Mouse (Mus musculus) lung, postnatal 36 days (tissue): Measurements from ENCODE around the gene Cope.
A peak's percentile ranks its signal among the peaks of the same experiment; 100 is the strongest.

Source experiments
- DNase-seq: peaks from one replicate; pipeline ENCODE4 v3.0.0; 2022; ENCODE audit warnings: mixed read lengths

The Cope gene

DNA sequence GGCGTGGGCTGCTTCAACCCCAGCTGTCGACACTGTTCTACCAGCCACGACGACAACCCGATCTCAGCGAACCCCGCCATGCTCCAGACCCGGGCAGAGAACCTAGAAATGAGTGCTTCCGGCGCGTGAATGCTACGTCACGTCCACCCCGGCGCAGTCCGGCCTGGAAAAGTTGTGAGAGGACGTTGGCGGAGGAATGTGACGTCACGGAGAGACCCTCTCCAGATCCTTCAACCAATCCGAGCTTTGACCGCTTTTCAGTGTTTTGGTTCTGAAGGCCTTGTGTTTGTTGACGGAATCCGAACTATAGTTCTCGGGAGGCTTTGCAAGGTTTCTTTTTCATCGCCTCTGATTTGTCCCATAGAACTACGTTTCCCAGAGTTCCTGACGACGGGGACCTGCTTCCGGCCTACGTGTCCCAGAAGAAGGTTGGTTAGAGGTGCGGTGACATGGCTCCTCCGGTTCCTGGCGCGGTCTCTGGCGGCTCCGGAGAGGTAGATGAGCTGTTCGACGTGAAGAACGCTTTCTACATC is at the start of gene Cope, which contains the start of gene Ddx49:
Gene Cope (plus strand): TSS at position 161 of the 533 bp plus-strand sequence.
Gene Ddx49 (minus strand): TSS at position 132 of the 533 bp plus-strand sequence.
- DNase-seq: peak; percentile 97

GRCm38 (mm10) chr8:70254628-70255027 is 47.7 kb upstream of the Cope start:
- no peak for DNase-seq

DNA sequence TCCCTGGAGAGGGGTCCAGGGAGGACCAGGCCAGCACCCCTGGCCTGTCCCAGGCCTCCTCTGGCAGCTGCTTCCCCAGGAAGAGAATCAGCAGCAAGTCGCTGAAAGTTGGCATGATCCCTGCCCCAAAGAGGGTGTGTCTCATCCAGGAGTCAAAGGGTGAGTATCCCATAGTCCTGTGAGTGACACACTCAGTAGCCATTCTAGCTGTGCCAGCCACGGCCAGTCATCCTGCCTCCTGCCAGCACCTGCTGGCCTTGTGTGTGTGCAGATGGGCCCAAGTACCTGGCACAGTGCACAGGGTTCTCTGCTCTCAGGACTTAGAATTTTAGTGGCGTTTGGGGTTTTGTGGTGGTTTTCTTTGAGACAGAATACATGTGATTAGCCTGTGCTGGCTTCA is 44.9 kb upstream of the Cope start:
- no peak for DNase-seq

GRCm38 (mm10) chr8:70258600-70258999 is 43.7 kb upstream of the Cope start:
- DNase-seq: peak; percentile 74

DNA sequence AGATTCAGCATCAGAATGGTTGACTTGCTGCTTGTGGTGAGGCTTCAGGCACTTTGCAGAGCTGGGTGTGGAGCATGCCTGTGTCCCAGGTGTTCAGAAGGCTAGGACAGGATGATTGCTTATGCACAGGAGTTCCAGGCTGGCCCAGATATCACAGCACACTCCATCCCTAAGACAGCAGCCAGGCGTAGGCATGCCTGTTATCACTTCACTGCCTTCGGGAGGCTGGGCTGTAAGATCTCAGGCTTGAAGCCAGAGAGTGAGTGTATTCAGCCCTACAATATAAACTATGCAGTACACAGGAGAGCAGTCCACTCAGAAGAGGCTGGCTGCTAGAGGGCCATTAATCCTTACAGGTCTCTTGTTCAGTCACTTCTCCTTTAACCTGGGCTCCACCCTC is 43.3 kb upstream of the Cope start:
- no peak for DNase-seq

- no peak for DNase-seq
Observed at GRCm38 (mm10) chr8:70267674-70268073, 34.6 kb upstream of the Cope start.

GRCm38 (mm10) chr8:70268311-70268710 is 34.0 kb upstream of the Cope start:
- no peak for DNase-seq

GRCm38 (mm10) chr8:70268799-70269565 is 33.3 kb upstream of the Cope start:
- DNase-seq: peak; percentile 60

- DNase-seq: peak; percentile 67
Observed at GRCm38 (mm10) chr8:70272949-70273348, 29.4 kb upstream of the Cope start.

DNA sequence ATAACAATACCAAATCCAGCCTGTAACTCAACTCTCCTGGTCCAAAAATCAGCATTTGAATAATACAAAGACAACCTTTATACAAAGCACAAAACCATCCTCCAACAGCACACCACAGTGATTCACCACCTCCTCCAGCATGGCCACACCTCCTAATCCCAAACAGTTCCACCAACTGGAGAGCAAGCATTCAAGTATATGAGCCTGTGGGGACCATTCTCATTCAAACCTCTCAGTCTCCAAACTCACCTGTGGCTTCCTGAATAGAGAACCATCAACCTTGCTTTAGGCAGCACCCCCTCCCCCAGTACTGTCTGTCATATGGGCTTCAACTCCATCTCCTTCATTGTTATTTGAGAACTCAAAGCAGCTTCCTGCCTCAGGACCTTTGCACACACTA is 28.0 kb upstream of the Cope start:
- DNase-seq: no peak

GRCm38 (mm10) chr8:70276476-70276875 is 25.8 kb upstream of the Cope start:
- peak; percentile 75 for DNase-seq

GRCm38 (mm10) chr8:70278175-70278574 is 24.1 kb upstream of the Cope start:
- no peak for DNase-seq

DNA sequence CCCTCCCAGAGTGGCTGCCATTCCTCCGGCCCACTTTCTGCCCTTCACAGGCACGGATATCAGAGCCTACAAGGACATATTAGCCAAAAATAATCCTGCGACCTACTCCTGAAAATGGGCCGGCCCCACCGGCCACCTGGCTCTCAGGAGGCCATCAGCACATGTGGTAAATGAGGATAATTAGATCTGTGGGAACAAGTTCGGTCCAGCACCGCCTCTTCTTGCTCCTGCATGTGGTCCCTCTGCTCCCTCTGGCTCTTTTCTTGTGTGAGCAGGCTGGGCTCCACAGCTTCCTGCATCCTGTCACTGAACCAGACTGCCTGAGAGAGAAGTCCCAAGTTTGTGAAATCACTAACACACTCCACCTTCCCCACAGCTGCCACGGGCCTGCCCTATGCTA is 23.1 kb upstream of the Cope start:
- no peak for DNase-seq

DNA sequence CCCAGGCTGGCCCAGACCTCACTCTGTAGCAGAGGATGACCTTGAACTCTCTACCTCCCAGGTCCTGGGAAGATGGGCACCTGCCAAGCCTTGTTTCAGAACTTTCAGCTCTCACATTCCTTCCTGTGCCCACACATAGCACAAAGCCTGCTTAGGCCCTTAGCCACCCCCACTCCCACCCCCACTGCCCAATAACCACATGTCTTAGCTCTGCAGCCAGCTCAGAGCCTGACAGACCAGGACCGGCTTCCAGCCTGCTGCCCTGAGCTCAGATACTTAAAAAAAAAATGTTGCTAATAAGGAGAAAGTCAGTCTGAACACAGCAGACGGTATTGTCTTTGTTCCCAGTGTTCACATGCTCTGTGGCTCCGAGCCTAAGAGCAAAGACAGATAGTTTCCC is 21.3 kb upstream of the Cope start:
- DNase-seq: no peak

- DNase-seq: peak; percentile 96
Observed at GRCm38 (mm10) chr8:70282603-70283135, 19.6 kb upstream of the Cope start, which contains the start of gene Homer3. Homer3 (plus strand) TSS chr8:70282827.

DNA sequence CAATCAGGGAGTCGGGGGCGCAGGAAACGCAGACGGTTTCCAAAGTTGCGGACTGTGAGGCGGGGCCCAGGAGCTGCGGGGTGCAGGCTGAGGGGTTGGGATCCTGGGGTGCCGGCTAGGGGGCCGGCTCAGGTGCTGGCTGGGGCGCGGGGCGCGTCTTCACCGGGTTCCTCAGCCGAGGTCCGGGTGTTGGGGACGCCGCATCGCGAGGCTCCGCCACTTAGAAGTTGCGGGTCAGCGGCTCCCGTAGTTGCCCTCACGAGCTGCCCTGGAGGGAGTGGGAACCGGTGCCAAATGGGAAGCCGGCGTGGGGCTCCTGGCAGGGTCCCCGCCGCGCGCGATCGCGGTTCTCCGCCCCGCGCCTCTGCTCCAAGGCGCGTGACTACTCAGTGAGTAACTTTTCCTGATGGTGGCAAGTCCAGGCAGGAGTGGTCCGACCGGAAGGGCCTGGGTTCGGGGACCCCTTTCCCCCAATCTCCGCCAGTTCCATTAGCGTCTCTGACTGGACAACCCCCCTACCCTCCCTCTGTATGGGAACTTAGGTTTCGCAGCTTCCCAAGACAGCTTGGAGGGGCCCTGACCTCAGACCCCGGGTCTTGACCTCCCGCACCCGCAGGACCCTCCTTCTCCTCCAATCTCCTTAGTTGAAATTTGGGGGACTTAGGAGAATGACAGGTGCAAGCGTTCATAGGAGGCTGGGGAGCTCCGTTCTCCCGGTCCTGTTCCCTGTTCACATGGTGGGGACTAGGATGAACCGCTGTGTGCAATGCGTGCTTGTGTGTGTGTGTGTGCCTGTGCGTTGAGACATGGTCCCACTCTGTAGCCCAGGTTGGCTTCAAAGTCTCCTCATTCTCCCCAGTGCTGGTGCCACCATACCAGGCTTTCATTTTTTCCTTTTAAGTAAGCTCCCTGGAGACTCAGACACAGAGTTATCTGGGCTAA is 18.9 kb upstream of the Cope start:
- DNase-seq: no peak

DNA sequence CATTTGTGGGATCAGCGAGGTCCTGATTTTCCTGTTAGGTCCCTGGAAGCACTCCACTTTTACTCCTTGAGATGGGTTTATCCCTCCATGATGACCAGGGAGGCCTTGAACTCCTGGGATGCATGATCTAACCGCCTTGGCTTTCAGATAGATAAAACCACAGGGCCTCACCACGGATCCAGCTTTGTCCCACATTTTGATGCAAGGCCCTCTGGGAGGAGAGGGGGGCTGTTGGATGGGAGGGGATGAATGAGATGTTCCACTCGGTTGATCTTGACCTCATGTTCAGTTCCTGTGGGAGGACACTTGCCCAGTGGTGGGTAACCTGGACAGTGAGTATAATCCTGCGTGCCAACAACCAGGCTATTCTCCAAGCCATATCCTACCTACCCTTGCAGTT is 17.9 kb upstream of the Cope start:
- no peak for DNase-seq

DNA sequence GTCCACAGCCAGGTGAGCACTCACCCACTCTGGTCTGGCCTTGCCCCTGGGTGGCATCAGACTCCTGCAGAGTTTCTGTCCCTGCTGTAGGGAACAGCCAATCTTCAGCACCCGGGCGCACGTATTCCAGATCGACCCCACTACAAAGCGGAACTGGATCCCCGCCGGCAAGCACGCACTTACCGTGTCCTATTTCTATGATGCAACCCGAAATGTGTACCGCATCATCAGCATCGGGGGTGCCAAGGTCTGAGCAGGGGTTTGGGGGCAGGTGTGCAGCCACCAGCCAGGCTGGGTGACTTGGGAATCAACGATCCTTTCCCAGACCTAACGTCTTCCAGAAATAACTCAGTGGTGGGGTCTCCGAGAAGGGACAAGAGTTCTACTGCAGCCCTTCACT is 17.0 kb upstream of the Cope start:
- DNase-seq: no peak

DNA sequence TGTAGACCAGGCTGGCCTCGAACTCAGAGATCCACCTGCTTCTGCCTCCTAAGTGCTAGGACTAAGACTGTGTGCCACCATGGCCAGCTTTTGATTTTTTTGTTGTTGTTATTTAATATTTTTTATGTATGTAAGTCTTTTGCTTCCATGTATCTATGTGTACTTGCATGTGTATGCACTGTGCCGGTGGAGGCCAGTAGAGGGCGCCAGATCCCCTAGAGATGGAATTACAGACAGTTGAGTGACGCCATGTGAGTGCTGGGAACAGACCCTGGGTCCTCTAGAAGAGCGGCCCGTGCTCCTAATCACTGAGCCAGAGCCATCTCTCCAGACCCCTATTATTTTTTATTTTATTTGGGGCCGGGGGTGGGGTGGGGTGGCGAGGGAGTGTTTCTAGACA is 15.6 kb upstream of the Cope start:
- no peak for DNase-seq

- DNase-seq: peak; percentile 70
Observed at GRCm38 (mm10) chr8:70293988-70294405, 8.3 kb upstream of the Cope start.

DNA sequence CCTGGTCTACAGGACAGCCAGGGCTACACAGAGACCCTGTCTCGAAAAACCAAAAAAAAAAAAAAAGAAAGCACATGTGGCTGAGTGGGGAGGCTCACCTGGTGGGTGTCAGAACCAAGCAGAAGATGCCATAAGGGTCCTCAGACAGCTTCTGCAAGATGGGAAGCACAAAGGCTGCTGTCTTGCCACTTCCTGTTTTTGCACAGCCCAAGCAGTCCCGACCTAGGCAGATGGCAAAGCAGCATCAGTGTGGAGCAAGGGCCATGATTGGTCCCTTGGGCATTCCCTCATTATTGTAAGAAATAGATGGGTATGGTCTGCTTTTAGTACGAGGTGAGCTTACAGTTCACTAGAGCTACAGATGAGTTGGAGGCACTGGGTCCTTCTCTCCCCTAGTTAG is 1.4 kb upstream of the Cope start:
- no peak for DNase-seq

- no peak for DNase-seq
Observed at GRCm38 (mm10) chr8:70302901-70303300, 583 bp downstream of the Cope start.

- peak; percentile 27 for DNase-seq
Observed at GRCm38 (mm10) chr8:70309311-70309710, 7.0 kb downstream of the Cope start.
